Mouse (Mus musculus) kidney, adult 2 months (tissue): ENCODE measurements around the gene Ptprm.

Source experiments
- CTCF ChIP-seq: fragments of 200-500 bp; conservative IDR thresholded peaks from 2 replicates; pipeline ENCODE4 v1.5.1; 2011; ENCODE audit warnings: low read depth, mild to moderate bottlenecking, control low read depth, low read length, moderate library complexity, mixed read lengths; ENCODE audit not compliant: insufficient read depth, insufficient read length
- POLR2A ChIP-seq: fragments of 200-500 bp; IDR thresholded peaks from one replicate; pipeline ENCODE4 v1.6.1; 2011; ENCODE audit warnings: low read depth, low read length, control low read depth

GRCm38 (mm10) chr17:67011836-67012583 is 342.2 kb downstream of the Ptprm start:
- TF ChIP-seq CTCF (no peak), POLR2A (no peak)
